ENCODE assay signal across 7 mouse cellular contexts in genomic region chr1:37512109-37512640, GRCm38 (mm10). TPM values are rescaled to one million over a fixed set of nuclear protein-coding genes. Genes with fewer than 3 reads are reported as not detected.
A peak's percentile ranks its signal among the peaks of the same experiment; 100 is the strongest.
DNase-seq lines count a peak whose midpoint lies in the region; ATAC-seq lines count a peak whose summit lies in the region.

No protein-coding gene starts in this region.

- H3K27ac ChIP-seq in brown adipose tissue, adult 24 weeks (replicated peaks; ENCODE audit: low read depth, low read length) = peak overlapping the region; percentile 87
- H3K27ac ChIP-seq in kidney, embryonic 14.5 days (ENCODE audit: low read depth, low read length) = 0 out of 2 replicates have a peak overlapping the region, but pooled peaks have one; percentile 7
- peak overlapping the region; percentile 66 for H3K27ac ChIP-seq in neural tube, embryonic 14.5 days (ENCODE audit: low read depth, low read length)
- no peak overlapping the region for H3K27ac ChIP-seq in liver, embryonic 11.5 days (ENCODE audit: low read depth, low read length)

- peak; percentile 87 for DNase-seq in cerebellum, adult 9-10 months
- DNase-seq in heart, adult 9 months (ENCODE audit: low spot score in 2 of 2) = peak; percentile 82 to 89
- DNase-seq in liver, embryonic 11.5 days (ENCODE audit: low spot score) = no peak
- no peak for DNase-seq in thymus, postnatal 14 days

- H3K4me3 ChIP-seq in brown adipose tissue, adult 24 weeks (ENCODE audit: insufficient read depth, low read depth, low read length) = no peak overlapping the region
- no peak overlapping the region for H3K4me3 ChIP-seq in kidney, embryonic 14.5 days (ENCODE audit: low read length)
- no peak overlapping the region for H3K4me3 ChIP-seq in neural tube, embryonic 14.5 days (ENCODE audit: low read depth, low read length)
- H3K4me3 ChIP-seq in liver, embryonic 11.5 days (ENCODE audit: low read depth, low read length) = no peak overlapping the region

- H3K9ac ChIP-seq in kidney, embryonic 14.5 days (ENCODE audit: low read depth, low read length) = no peak overlapping the region
- no peak overlapping the region for H3K9ac ChIP-seq in neural tube, embryonic 14.5 days (replicated peaks; ENCODE audit: low read depth, low read length)
- no peak overlapping the region for H3K9ac ChIP-seq in liver, embryonic 11.5 days (ENCODE audit: low read depth, low read length)

- no peaks in the 10 kb centered on the region for H3K9me3 ChIP-seq in kidney, embryonic 14.5 days (ENCODE audit: control insufficient read depth, low read length)
- H3K9me3 ChIP-seq in neural tube, embryonic 14.5 days (ENCODE audit: control insufficient read depth, low read length) = no peaks in the 10 kb centered on the region; the same call in 1 of the 2 replicates
- no peaks in the 10 kb centered on the region for H3K9me3 ChIP-seq in liver, embryonic 11.5 days (ENCODE audit: control insufficient read depth, low read length)

- peaks cover 45% of the 10 kb centered on the region for H3K4me1 ChIP-seq in brown adipose tissue, adult 24 weeks (ENCODE audit: control insufficient read depth, insufficient read depth, insufficient read length, low read length)
- peaks cover 6% of the 10 kb centered on the region; the same call in 1 of the 2 replicates for H3K4me1 ChIP-seq in kidney, embryonic 14.5 days (ENCODE audit: control insufficient read depth, insufficient read depth, low read length)
- H3K4me1 ChIP-seq in neural tube, embryonic 14.5 days (ENCODE audit: control insufficient read depth, insufficient read depth, low read length) = peaks cover 13% of the 10 kb centered on the region
- no peaks in the 10 kb centered on the region for H3K4me1 ChIP-seq in liver, embryonic 11.5 days (replicated peaks; ENCODE audit: control insufficient read depth, insufficient read depth, low read length)

- no peak overlapping the region for H3K4me2 ChIP-seq in kidney, embryonic 14.5 days (replicated peaks; ENCODE audit: low read depth, low read length)
- H3K4me2 ChIP-seq in neural tube, embryonic 14.5 days (ENCODE audit: low read depth, low read length) = no peak overlapping the region
- no peak overlapping the region for H3K4me2 ChIP-seq in liver, embryonic 11.5 days

- no peak for ATAC-seq in kidney, embryonic 14.5 days (ENCODE audit: low FRiP score, low TSS enrichment)
- ATAC-seq in neural tube, embryonic 14.5 days (ENCODE audit: low read depth) = peak; percentile 57; the same call in 1 of the 2 replicates
- ATAC-seq in liver, embryonic 11.5 days (replicated peaks; ENCODE audit: low FRiP score) = no peak

- 31% methylated on average over 5 of the region's 5 CpGs for WGBS in kidney, embryonic 14.5 days
- 38% methylated on average over 5 of the region's 5 CpGs for WGBS in neural tube, embryonic 14.5 days
- WGBS in liver, embryonic 11.5 days = 65% methylated on average over 5 of the region's 5 CpGs

- H3K36me3 ChIP-seq in kidney, embryonic 14.5 days (ENCODE audit: control insufficient read depth, insufficient read depth, low read length) = no peaks in the 10 kb centered on the region
- no peaks in the 10 kb centered on the region for H3K36me3 ChIP-seq in neural tube, embryonic 14.5 days (ENCODE audit: control insufficient read depth, insufficient read depth, low read length)
- no peaks in the 10 kb centered on the region for H3K36me3 ChIP-seq in liver, embryonic 11.5 days (ENCODE audit: control insufficient read depth, insufficient read depth, low read length)

- no peaks in the 10 kb centered on the region for H3K27me3 ChIP-seq in kidney, embryonic 14.5 days (ENCODE audit: control insufficient read depth, insufficient read depth, low read length)
- no peaks in the 10 kb centered on the region for H3K27me3 ChIP-seq in neural tube, embryonic 14.5 days (ENCODE audit: control insufficient read depth, insufficient read depth, low read length)
- H3K27me3 ChIP-seq in liver, embryonic 11.5 days (replicated peaks; ENCODE audit: control insufficient read depth, insufficient read depth, low read length) = no peaks in the 10 kb centered on the region

RNA-seq across cellular contexts. Expression of gene Mgat4a, which starts 28.6 kb away (rescaled TPM):
- polyA plus RNA-seq in brown adipose tissue, adult 24 weeks (2012; ENCODE audit: insufficient read depth, insufficient read length, missing spikeins) = 2.2 and 2.4 TPM in 2 replicates
- polyA plus RNA-seq in kidney, embryonic 14.5 days (2014; fragmentation: Nextera tagmentation; extraction: Ambion mirVana) = 7.1 and 9.5 TPM in 2 replicates
- polyA plus RNA-seq in neural tube, embryonic 14.5 days (2014; fragmentation: Nextera tagmentation; extraction: Ambion mirVana) = 14.8 and 17.2 TPM in 2 replicates
- polyA plus RNA-seq in liver, embryonic 11.5 days (2014; fragmentation: Nextera tagmentation; extraction: Ambion mirVana) = 2.6 TPM in 2 replicates

Comparison
In these comparisons a context has a peak if more than half of its experiments do, and no peak if none do; other contexts are left out.
1. DNase-seq: peak in cerebellum, adult 9-10 months (single experiment) and heart, adult 9 months (2 of 2); none in liver, embryonic 11.5 days (single experiment) and thymus, postnatal 14 days (single experiment).